Mouse (Mus musculus) testis, adult 2 months (tissue): ENCODE measurements around the gene Bhmt2.

ENCODE experiments used
- CTCF ChIP-seq: fragments of 200-500 bp; IDR thresholded peaks from 2 replicates; pipeline ENCODE4 v1.5.1; 2012; ENCODE audit warnings: low read depth, mild to moderate bottlenecking, inconsistent platforms, low read length, moderate library complexity; ENCODE audit not compliant: control insufficient read depth, insufficient read depth, insufficient replicate concordance
- POLR2A ChIP-seq: fragments of 200-500 bp; IDR thresholded peaks from 2 replicates; pipeline ENCODE4 v1.6.1; 2012; ENCODE audit warnings: low read depth, mild to moderate bottlenecking, inconsistent platforms, low read length, moderate library complexity; ENCODE audit not compliant: control insufficient read depth

GRCm38 (mm10) chr13:93657941-93658340, 16.2 kb downstream of the Bhmt2 start:
- TF ChIP-seq CTCF (no peak), POLR2A (no peak)
